Mouse (Mus musculus): ENCODE measurements at regions not wholly inside any gene's neighbourhood (a gene's known extent, or its start where the extent isn't known, plus 50 kb on each side); places are given as distances from the start of the nearest gene placed in this dataset.
A peak's percentile ranks its signal among the peaks of the same experiment; 100 is the strongest.

DNA sequence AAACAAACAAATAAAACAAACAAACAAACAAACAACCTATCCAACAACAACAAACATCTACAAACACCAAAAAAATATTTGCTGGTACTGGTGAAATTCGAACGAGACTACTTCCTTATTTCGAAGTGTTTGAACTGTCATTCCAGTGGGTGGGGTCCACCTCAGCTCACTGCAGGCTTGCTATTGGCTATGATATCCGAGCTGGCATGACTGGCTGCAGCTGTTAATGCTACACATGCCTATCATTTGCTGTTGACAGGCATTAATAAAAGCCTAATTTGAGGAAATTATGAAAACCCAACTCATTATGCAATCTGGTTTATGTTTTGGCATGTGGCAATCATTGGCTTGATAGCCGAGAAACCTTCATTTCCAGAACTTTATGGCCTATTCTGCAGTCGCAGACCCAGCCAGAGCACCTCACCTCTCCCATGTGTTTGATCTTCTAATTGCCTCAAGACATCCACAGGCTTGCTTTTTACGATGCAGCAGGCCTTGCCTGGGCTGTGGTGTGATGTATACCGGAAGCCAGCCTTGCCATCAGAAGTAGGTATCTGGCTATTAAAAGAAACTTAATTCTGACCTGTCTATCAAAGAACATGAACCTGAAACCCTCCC lies 283.3 kb upstream of the Nr2f2 start:
- DNase-seq (ENCODE audit: low read depth, low spot score), result no peak

DNA sequence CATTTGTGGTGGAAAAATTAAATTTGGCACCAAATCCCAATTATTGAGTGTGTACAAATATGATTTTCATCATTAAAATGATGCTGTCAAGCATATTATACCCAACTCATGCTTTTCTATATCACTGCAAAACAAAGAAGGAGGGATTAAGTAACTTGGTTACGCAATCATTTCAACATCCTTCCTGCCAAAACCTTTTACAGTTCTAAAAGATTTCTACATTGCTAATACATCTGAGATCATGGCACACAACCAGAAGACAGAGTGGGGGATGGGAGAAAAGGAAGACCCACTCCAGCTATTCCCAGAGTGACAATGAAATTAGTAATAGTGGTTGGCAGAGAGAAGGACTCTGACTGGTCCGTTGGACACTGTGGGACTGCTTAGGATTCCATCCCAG lies 280.3 kb upstream of the Nr2f2 start:
- DNase-seq (ENCODE audit: low read depth, low spot score), result no peak

DNA sequence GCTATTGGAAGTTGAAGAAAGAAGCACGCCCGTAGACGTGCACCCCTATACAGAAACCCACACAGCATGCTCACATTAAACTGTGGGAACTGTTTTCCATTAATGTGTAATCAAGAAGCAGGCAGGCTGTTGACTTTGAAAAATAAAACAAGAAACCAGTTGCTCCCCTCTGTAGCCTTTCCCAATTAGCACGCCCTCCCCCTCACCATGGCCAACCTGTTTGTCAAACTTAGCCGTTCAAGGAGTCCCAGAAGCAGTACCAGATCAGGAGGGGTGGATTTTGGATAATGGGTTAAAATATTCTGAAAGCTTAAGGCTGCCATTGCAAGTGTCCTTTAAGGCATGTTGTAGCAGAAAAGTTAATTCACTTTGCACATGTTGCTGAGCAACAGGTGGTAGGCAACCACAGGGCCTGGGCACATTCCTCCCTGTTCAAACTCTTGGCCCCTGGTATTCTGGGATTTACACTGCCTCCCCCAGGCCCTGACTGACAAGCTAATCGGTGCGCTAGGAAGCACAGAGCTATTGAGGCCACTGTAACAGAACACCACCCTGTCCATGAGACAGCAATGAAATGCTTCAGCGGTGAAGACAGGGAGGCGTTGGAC lies 277.3 kb upstream of the Nr2f2 start:
- DNase-seq (ENCODE audit: low read depth, low spot score), result no peak

DNA sequence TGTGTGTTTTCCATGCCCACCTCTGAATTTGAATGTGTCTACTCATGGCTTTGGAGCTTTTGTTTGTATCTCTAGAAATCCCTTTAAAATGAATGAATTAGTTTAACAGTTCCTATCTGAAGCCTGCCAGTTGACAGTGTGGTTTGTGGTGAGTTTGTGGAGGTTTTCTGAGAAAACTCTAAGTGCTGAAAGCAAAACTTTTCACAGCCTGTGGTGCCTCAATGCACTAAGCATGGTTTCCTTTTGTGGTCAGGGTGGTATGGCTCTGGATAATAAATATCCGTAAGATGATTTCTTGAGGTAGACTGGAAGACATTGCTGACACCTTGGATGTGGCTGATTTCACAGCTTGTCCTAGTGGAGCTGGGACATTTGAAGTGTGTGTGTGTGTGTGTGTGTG lies 276.5 kb upstream of the Nr2f2 start:
- DNase-seq (ENCODE audit: low read depth, low spot score), result no peak

DNA sequence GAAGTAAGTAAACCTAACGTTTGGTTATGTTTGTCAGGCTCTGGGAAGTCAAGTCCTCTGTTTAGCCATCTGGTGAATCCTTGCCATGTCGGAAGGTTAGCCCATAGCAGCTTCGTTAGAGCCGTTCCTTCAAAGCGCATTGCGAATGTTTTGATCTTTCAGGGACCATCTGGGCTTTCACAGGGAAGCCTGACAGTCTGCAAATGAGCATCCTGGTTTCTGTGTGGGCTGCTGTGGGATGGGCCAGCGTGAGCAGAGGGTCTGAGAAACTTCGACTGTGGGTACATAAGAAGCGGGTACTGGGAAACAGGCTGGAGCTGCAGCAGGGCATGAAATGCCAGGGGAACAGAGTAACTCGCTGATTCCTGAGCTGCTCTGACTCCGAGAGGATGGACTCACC lies 274.7 kb upstream of the Nr2f2 start:
- no peak for DNase-seq (ENCODE audit: low read depth, low spot score)

DNA sequence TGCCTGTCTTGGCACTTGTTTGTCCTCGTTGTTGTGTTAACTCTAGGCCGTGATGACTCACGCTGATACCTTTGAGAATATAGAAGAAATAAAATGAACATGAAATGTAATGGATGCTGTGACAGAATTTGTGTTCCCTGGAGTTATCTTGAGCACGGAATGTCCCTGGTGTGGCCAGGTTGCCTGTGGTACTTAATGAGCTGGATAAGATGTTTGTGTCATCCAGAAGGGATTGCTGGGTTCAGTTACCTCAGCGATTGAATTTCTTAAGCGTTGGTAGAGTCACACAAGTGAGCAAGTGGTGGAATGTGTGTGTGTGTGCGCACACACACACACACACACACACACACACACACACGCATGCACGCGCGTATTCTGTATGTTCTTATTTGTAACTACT lies 274.0 kb upstream of the Nr2f2 start:
- DNase-seq (ENCODE audit: low read depth, low spot score), result no peak

DNA sequence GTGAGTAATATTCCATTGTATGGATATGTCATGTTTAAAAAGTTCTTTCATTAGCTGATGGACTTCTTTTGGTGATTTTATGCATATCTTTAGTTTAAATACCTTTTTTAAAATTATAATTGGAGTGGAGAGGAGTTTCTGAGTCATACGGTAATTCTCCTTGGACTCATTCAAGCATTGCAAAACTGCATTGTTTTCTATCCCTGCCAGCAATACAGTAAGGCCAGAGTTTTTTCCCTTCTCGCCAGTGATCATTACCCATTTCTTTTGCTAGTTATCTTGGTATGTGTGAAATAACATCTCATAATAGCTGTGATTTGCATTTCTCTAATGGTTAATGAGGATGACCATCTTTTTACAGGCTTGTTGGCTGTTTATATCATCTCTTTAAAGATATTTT lies 271.6 kb upstream of the Nr2f2 start:
- DNase-seq (ENCODE audit: low read depth, low spot score), result no peak

DNA sequence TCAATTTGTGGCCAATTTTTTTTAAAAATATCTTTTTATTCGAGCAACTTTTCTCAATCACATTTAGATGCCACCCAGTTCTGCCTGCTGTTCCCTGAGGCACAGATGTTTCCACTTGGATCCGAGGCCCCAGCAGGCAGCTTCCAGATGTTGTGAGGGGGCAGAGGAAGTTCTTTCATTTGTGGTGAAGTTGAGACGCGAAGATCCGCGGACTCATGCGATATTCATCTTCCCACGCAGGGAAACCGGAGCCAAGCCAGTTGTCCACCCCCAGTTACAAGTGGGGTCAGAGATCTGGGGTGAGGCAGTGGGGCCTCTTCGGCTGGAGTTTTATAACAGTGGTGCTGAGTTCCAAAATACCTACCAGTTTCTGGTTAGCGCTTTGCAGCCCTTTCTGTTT lies 267.5 kb upstream of the Nr2f2 start:
- DNase-seq (ENCODE audit: low read depth, low spot score), result no peak

DNA sequence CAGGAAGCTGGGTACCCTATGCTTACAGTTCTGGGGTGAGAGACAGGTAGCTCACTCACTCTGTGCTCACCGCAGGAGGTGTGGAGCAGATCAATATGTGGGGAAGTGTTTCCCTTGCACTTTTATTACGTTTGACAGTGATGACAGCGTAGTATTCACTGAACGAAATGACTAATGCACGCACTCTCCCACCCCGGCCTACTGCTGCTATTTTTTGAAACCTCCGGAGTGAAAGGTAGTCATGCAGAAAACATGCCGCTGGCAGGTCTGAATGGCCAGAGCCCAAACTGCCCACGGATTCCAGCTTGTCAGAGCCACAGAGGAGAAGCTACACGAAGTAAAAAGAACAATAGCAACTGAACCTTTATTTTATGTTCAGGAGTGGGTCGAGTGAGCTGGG lies 267.0 kb upstream of the Nr2f2 start:
- DNase-seq (ENCODE audit: low read depth, low spot score), result no peak

DNA sequence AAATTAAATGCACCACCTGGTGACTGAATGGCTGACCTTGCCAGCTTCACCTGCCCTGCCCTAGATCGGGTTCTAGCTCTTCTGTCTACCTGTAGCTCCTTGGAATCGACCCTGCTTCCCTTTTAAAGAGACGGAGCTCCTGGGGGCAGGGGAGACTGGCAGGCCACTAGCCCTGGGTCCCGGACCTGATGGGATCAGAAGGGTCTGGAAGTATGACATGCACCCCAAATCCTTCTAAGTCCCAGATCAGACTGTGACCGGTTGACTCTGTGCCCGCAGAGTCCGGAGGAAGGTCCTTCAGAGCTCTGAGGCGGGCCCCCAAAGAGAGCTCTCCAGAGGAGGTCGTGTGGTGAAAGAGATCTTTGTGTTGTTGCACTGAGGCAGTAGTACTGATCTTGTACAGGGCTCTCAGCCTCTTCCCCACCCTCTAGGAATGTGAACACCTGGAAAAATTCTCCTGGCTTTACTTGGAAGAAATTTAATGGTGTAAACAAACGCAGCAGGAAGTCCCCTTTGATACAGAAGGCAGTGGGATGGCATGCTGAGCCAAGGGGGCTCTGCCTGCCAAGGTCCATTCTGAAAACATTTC lies 259.2 kb upstream of the Nr2f2 start:
- no peak for DNase-seq (ENCODE audit: low read depth, low spot score)

DNA sequence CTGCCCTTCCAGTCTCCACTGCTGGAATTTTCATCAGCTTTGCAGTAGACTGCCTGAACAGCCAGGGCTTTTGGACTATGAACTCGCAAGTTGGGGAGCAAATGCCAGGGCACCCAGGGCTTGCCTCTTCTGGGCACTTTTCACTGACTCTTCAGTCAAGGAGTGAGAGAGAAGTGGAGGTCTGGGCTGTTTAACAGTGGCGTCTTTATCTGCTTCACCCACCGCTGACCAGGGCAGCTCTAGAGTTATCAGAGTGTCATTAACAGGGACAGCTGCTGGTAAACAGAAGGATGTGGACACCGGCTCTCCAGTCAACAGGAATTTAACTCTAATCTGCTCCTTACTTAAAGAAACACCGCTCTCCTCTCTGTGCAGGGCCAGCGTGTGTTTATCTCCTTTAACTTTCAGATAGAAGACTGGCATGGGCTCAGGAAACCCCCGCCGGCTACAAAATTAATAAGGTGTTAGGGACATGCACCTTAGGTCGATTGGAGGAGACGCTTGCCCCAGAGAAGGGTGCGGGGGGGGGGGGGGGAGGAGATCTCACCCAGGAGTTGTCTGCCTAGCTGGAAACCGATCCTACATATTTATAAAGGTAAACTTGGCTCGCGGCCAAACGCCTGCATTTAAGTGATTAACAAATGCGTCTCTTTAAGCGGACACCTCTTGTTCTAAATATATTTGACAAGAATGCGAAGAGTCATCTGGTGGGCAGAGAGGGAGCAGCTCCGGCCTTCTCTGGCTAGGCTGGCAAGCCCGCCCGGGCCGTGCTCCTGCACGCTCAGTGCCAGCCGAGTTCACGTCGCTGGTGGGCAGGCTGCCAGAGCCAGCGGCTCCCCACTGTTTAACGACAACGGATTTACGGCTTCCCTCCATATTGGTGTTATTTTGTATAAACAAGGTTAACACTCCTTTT lies 258.4 kb upstream of the Nr2f2 start:
- no peak for DNase-seq (ENCODE audit: low read depth, low spot score)

DNA sequence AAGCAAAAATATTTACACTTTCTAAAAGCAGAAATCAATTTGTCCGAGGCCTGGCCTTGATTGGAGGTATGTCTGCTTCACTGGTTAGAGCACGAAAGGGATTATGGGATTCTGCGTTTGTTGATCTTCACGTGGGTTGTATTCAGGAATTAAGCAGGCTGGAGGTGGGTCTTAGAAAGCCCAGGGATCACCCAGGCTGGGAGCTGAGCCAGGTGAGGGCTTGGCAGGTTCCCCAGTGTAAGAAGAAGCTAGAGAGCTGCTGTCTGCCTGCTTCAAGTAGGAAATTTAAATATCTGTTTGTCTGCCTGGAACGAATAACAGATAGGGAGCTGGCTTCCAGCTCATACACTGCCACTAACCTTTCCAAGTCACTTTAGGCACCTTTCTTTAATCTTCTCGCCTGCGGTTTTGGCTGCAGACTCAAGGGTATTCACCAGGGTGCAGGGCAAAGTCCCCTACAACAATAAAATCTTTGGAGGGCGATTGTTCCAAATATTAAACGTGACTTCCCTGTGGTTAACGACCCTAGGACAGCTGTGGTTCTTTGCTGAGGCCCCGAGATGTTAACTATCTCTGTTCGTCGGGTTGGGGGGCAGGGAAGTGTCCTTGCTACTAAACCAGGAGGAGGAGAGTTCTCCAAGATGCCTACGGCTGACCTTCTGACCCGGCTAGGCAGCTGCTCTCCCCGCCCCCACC lies 257.6 kb upstream of the Nr2f2 start:
- peak; percentile 6 for DNase-seq (ENCODE audit: low read depth, low spot score)

DNA sequence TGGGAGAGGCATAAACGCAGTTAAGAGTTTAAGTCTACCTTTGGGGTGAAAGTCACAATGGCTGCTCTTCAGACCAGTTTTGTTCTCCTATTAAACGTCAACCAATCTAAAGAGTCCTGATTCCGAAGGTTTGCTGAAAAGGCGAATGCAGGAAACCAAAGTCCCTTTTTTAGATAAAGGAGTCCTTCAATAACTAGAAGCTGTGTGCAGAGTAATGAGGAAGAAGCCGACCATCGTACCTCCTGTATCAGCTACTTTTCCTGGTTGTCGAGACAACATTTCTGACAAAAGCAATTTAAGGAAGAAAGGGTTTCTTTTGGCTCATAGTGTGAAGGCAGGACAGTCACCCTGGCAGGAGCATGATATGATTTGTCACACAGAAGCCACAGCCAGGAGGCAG lies 252.9 kb upstream of the Nr2f2 start:
- no peak for DNase-seq (ENCODE audit: low read depth, low spot score)

DNA sequence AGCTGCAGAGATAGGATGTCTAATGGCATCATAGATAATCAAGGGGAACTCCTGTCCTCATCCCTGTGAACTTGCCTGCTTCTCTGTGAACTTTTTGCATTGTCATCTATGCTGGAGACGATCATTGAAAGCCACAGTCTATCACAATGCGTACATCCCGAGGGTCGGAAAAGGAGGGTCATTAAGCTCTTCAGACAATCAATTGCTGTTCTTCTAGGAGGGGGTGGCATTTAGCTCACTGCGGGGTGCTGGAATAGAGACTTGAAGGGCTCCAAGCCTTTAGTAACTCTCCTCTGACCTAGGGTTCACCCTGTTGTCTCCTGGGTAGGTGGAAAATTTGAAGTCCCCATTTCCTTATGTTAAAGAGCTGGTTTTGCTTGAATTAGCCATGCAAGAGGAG lies 251.7 kb upstream of the Nr2f2 start:
- no peak for DNase-seq (ENCODE audit: low read depth, low spot score)

DNA sequence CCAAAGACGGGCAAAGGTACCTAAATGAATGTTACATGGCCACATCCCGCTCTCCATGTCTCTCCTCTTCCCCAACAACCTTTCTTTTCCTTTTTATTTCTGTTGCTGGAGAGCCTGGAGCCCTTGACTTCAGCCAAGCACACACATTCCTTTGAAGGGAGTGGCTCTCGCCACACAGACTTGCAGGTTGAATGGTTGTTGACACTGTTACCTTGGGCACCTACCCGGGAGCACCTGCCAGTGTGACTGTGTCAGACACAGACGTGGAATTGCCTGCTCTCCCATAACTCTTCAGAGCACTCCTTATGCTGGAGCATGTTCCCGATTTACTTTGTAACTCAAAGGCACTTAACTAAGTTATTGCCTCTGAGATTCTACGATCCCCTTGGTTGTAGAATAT lies 240.0 kb upstream of the Nr2f2 start:
- no peak for DNase-seq (ENCODE audit: low read depth, low spot score)

DNA sequence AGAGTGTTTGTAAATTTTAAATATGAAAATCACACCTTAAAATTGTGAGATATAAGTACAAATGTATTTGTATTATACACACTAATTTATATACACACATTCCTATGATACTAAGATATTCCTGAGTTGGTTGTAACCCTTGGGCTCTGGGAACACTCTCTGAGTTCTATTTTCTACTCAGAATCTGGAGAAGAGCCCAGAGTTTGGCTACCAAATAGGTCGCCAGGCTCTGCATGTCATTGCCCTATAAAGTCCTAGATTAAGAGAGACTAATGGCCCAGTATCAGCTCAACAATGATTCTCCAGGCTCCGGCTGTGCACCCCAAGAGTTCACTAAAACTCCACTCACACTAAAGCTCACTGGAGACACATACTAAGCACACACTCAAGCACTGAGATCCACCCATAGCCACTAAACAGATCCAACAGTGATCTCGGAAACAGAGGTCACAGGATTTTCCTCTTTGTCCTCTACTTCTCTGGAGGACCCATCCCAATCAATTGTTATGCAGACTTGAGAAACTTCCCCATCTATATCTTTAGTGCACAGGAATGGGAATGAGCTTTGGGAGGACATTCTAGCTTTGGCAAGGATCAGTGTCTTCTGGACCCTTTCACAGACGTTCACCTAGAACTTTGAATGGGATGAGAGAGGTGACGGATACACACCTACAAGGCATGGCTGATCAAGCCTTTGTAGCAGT lies 238.1 kb upstream of the Nr2f2 start:
- no peak for DNase-seq (ENCODE audit: low read depth, low spot score)

DNA sequence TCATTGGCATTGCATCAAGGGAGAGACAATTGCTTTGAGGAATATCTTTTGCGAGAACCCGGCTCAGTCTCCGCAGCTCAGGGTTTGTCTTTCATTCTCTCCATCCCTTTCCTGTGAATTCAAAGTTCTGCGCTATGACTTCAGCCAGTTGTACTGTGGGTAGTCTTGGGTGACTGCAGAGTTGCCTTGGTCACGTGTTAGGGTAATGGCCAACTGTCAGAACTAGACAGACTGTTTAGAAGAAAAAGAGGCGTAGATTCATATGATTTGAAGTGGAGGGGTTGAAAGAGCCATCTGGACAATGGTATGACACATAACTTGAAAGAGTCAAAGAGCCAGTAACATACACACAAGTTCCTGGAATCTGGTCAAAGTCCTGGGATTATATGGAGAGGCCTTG lies 226.5 kb upstream of the Nr2f2 start:
- DNase-seq (ENCODE audit: low read depth, low spot score), result no peak

DNA sequence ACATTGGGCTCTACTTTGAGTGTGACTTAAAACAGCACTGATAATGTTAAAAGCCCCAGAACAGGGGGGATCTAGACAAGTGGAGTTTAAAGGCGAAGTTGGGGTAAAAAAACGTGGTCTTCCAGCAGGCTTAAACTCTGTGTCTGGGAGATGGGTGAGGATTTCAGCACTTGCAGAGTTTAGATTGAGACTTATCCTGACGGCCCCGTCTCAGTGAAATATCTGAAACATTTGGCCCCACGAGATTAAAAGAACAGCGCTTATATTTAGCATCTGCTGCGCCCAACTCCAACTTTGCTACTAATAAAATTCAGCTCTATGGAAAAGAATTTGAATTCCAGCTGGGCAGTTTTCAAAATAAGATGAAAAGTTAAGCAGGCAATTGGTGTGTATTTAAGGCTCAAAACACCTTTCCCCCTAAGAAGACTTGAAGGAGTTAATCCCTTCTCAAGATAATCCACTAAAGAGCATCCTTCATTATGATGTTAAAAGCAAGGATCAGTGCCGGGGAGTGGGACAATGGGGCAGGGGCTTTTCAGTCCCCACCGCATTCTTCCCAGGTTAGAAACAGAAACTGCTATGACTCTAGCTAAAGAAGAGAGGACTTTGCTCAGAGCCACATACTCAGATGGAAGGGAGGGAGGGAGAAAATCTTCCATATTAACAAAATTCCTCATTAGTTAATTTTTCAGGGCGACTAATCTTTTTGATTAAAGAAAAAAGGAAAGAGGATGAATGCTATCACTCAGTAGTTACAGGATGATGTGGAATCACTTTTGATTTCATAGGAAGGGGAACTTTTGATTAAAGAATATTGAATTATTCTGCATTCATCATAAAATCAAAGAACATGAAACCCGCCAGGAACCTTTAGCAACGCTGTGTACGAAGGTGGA lies 225.1 kb upstream of the Nr2f2 start:
- DNase-seq (ENCODE audit: low read depth, low spot score), result no peak

DNA sequence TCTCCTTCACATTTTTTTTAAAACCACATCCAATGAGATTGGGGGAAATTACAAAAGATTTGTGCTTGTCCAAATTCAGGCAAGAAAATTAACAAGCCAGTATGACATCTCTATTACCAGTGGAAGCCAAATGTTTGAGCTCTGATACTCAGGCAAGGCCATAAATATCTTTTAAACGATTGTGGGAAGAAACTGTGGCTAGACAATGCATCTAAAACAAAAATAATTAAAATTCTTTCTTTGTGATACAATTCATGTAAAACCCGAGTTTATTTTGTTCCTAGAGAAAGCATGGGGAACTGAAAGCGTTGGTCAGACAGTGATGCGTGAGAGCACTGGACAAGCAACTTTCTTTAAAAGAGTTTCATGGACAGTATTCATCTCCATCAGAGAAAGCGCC lies 223.2 kb upstream of the Nr2f2 start:
- no peak for DNase-seq (ENCODE audit: low read depth, low spot score)

DNA sequence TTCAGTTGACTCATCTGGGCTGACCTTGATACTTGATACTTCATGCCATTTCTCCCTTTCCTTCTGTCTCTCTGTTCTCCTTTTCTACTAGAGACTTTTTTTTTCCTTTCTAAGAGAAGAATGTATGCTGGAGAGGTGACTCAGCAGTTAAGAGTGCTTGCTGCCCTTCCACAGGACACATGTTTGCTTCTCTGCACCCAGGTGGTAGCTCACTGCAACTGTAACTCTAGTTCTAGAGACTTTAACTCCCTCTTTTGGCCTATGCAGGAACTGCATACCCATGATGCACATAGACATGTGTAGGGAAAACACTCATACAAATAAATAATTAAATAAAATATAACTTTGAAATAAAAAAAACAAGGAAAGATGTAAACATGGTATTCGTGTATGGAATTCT lies 221.5 kb upstream of the Nr2f2 start:
- no peak for DNase-seq (ENCODE audit: low read depth, low spot score)
